Mouse (Mus musculus) cerebellum, adult 11-12 months (tissue): ENCODE measurements at regions not wholly inside any gene's neighbourhood (a gene's known extent, or its start where the extent isn't known, plus 50 kb on each side); places are given as distances from the start of the nearest gene placed in this dataset.

Experiments
- DNase-seq: peaks from one replicate; pipeline ENCODE4 v3.0.0; 2022

- no peak for DNase-seq
These were observed 49.9 kb upstream of the Ado start for GRCm38 (mm10) chr10:67598590-67599047.
